ENCODE assay signal across 9 mouse cellular contexts in the genomic region with DNA sequence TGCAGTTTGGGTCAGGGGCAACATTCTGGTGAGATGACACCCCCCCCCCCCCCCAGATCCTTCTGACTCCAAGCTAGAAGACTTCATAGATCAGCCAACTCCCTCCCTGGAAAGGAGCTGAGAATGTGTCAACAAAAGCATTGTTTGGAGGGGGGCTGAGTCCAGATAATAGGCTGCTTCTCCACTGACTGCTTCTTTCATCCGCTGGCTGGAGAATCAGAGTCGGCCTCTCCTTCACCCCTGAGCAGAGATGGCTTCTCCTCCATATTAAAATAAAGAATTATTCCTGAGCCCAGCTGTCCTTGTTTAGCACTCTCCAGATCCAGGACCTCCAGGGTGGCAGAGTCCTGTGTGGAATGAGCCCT. TPM values are rescaled to one million over a fixed set of nuclear protein-coding genes. Genes with fewer than 3 reads are reported as not detected.
DNase-seq lines count a peak whose midpoint lies in the region; ATAC-seq lines count a peak whose summit lies in the region.
"Had no signal": no experiment of that assay in that cellular context is flagged by ENCODE, and none has a peak within 500 bp of the region (broad histone marks: within the 10 kb centered on the region; RNA-seq: fewer than 3 reads in every experiment).

No protein-coding gene starts in this region.

- no peak overlapping the region for H3K9ac ChIP-seq in kidney, embryonic 14.5 days (ENCODE audit: low read depth, low read length)
- no peak overlapping the region for H3K9ac ChIP-seq in embryonic facial prominence, embryonic 15.5 days
- H3K9ac ChIP-seq in intestine, embryonic 15.5 days: no peak overlapping the region
- peak overlapping the region; percentile 67; the same call in 1 of the 2 replicates for H3K9ac ChIP-seq in neural tube, embryonic 13.5 days

- H3K27ac ChIP-seq in kidney, embryonic 14.5 days (ENCODE audit: low read depth, low read length): peak overlapping the region; percentile 38; the same call in 1 of the 2 replicates
- H3K27ac ChIP-seq in embryonic facial prominence, embryonic 15.5 days (replicated peaks): peak overlapping the region; percentile 53; the same call in 1 of the 2 replicates
- peak overlapping the region; percentile 51; the same call in 1 of the 2 replicates for H3K27ac ChIP-seq in intestine, embryonic 15.5 days
- H3K27ac ChIP-seq in neural tube, embryonic 13.5 days (replicated peaks): peak overlapping the region; percentile 54

- H3K4me2 ChIP-seq in kidney, embryonic 14.5 days (replicated peaks; ENCODE audit: low read depth, low read length): peak overlapping the region; percentile 32
- H3K4me2 ChIP-seq in embryonic facial prominence, embryonic 15.5 days (replicated peaks): peak overlapping the region; percentile 52; the same call in 1 of the 2 replicates
- peak overlapping the region; percentile 69; the same call in 1 of the 2 replicates for H3K4me2 ChIP-seq in intestine, embryonic 15.5 days (replicated peaks)
- H3K4me2 ChIP-seq in neural tube, embryonic 13.5 days: peak overlapping the region; percentile 56

- no peaks in the 10 kb centered on the region for H3K9me3 ChIP-seq in kidney, embryonic 14.5 days (ENCODE audit: control insufficient read depth, low read length)
- no peaks in the 10 kb centered on the region for H3K9me3 ChIP-seq in embryonic facial prominence, embryonic 15.5 days (replicated peaks)
- H3K9me3 ChIP-seq in intestine, embryonic 15.5 days: no peaks in the 10 kb centered on the region
- H3K9me3 ChIP-seq in neural tube, embryonic 13.5 days: no peaks in the 10 kb centered on the region
- H3K9me3 ChIP-seq: G1E had no signal

- H3K4me3 ChIP-seq in kidney, embryonic 14.5 days (ENCODE audit: low read length): no peak overlapping the region
- no peak overlapping the region for H3K4me3 ChIP-seq in embryonic facial prominence, embryonic 15.5 days (replicated peaks)
- H3K4me3 ChIP-seq in intestine, embryonic 15.5 days (replicated peaks): no peak overlapping the region
- H3K4me3 ChIP-seq in neural tube, embryonic 13.5 days: no peak overlapping the region

- WGBS in kidney, embryonic 14.5 days: 15% methylated on average over 2 of the region's 2 CpGs
- 10% methylated on average over 2 of the region's 2 CpGs for WGBS in embryonic facial prominence, embryonic 15.5 days
- 17% methylated on average over 2 of the region's 2 CpGs for WGBS in intestine, embryonic 15.5 days
- WGBS in neural tube, embryonic 13.5 days: 0% methylated on average over 2 of the region's 2 CpGs

- H3K27me3 ChIP-seq in kidney, embryonic 14.5 days (ENCODE audit: control insufficient read depth, insufficient read depth, low read length): no peaks in the 10 kb centered on the region
- H3K27me3 ChIP-seq in embryonic facial prominence, embryonic 15.5 days: no peaks in the 10 kb centered on the region
- no peaks in the 10 kb centered on the region for H3K27me3 ChIP-seq in intestine, embryonic 15.5 days (replicated peaks)
- no peaks in the 10 kb centered on the region for H3K27me3 ChIP-seq in neural tube, embryonic 13.5 days

- DNase-seq in kidney, adult 8-10 months: no peak
- DNase-seq in frontal cortex, postnatal 36 days (ENCODE audit: low spot score in 2 of 2): no peak
- DNase-seq in gastrocnemius, postnatal 25 days: no peak
- DNase-seq in right cerebral cortex, postnatal 10 days (ENCODE audit: low spot score in 2 of 2): no peak

- ATAC-seq in kidney, embryonic 14.5 days (ENCODE audit: low FRiP score, low TSS enrichment): peak; percentile 22; the same call in 1 of the 2 replicates
- ATAC-seq in embryonic facial prominence, embryonic 15.5 days (ENCODE audit: insufficient number of reproducible peaks, low FRiP score, low TSS enrichment, low read depth): no peak
- no peak for ATAC-seq in intestine, embryonic 15.5 days
- peak; percentile 59 for ATAC-seq in neural tube, embryonic 13.5 days (ENCODE audit: low read depth)

- no peaks in the 10 kb centered on the region for H3K36me3 ChIP-seq in kidney, embryonic 14.5 days (ENCODE audit: control insufficient read depth, insufficient read depth, low read length)
- no peaks in the 10 kb centered on the region for H3K36me3 ChIP-seq in embryonic facial prominence, embryonic 15.5 days
- no peaks in the 10 kb centered on the region for H3K36me3 ChIP-seq in intestine, embryonic 15.5 days
- H3K36me3 ChIP-seq in neural tube, embryonic 13.5 days: no peaks in the 10 kb centered on the region
- H3K36me3 ChIP-seq: G1E had no signal

- H3K4me1 ChIP-seq in kidney, embryonic 14.5 days (ENCODE audit: control insufficient read depth, insufficient read depth, low read length): peaks cover 10% of the 10 kb centered on the region
- peaks cover 14% of the 10 kb centered on the region for H3K4me1 ChIP-seq in embryonic facial prominence, embryonic 15.5 days
- H3K4me1 ChIP-seq in intestine, embryonic 15.5 days (replicated peaks): peaks cover 7% of the 10 kb centered on the region
- peaks cover 18% of the 10 kb centered on the region for H3K4me1 ChIP-seq in neural tube, embryonic 13.5 days (replicated peaks)

RNA-seq across cellular contexts. Expression of gene Lrig2, which starts 30.3 kb away (rescaled TPM):
- polyA plus RNA-seq in kidney, embryonic 14.5 days (2014; fragmentation: Nextera tagmentation; extraction: Ambion mirVana): 9.8 and 25.6 TPM in 2 replicates
- polyA plus RNA-seq in embryonic facial prominence, embryonic 15.5 days (2015; fragmentation: Nextera tagmentation; extraction: Ambion mirVana): 17.2 and 19.5 TPM in 2 replicates
- polyA plus RNA-seq in intestine, embryonic 15.5 days (2015; fragmentation: Nextera tagmentation; extraction: Ambion mirVana): 11.2 and 13.3 TPM in 2 replicates
- polyA plus RNA-seq in neural tube, embryonic 13.5 days (2015; fragmentation: Nextera tagmentation; extraction: Ambion mirVana): 29.3 and 33.4 TPM in 2 replicates
- total RNA-seq in gastrocnemius, postnatal 25 days (2021): 1 to 10 TPM; 4.7 to 4.9 TPM

Comparison
In these comparisons a context has a peak if more than half of its experiments do, and no peak if none do; other contexts are left out.
1. ATAC-seq: peak in kidney, embryonic 14.5 days (single experiment) and neural tube, embryonic 13.5 days (single experiment); none in embryonic facial prominence, embryonic 15.5 days (single experiment) and intestine, embryonic 15.5 days (single experiment).
2. Peak in every context shown above with its lines, with median percentiles within 50 percentile points of each other: H3K27ac ChIP-seq and H3K4me2 ChIP-seq.